Mouse (Mus musculus): ENCODE data around the gene Elane.

Gene Elane

GRCm38 (mm10) chr10:79886054-79886453 is at the start of gene Elane:
Gene Elane, plus strand, starts transcription at chr10:79886247.
- DNase-seq (ENCODE audit: inconsistent ontology term): no peak

DNA sequence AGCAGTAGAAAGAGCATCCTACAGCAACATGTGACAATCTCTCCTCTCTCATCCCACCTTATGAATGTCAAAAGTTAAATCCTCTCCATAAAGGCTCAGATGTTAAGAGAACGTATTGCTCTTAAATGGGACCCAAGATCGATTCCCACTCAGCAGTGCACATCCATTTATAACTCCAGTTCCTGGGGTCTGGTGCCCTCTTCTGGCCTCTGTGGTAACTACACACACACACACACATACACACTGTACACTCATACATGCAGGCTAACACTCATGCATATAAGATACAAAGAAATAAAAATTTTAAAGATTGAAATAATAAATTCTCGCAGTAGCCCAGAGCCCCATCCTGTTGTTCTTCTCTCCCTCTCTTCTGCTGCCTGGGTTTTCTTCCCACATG is 49.1 kb upstream of the Elane start:
- DNase-seq (ENCODE audit: inconsistent ontology term): no peak

DNA sequence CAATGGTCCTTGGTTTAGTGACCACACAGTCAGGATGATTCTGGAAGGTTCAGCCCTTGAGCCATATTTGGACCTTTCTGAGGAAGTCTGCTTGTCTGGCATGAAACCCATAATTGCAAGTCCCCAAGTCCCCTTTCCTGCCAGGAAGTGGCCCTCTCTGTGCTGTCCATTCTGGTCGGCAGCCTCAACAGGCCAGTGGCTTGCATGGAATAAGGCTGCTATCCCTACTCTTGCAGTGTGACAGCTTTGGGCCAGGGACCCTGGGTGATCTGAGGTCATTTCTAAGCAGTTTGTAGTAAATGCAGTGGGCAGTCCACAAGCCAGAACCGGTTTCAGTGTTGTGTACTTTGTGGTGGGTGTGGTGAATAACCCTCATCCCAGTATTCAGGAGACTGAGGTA is 47.9 kb upstream of the Elane start:
- DNase-seq (ENCODE audit: inconsistent ontology term): no peak

- DNase-seq (ENCODE audit: inconsistent ontology term): no peak
These were observed 46.0 kb upstream of the Elane start for GRCm38 (mm10) chr10:79840091-79840490.

- peak; percentile 94 for DNase-seq (ENCODE audit: inconsistent ontology term)
These were observed 45.1 kb upstream of the Elane start for GRCm38 (mm10) chr10:79840644-79841551.

DNA sequence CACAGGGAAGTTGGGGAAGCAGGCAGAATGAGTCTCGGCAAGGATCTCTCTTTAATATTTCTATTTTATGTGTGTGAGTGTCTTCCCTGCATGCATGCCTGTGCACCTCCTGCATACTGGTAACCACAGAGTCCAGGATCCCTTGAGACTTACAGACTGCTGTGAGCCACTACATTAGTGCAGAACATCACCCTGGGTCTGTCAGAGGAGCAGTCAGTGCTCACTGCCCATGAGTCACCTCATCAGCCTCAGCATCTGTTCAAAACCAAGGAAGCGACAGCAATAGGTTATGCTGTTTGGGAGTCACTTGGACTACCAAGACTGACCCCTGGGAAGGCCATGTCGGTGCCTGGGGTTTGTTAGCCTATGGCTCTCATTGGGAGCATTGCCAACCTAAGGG is 43.7 kb upstream of the Elane start:
- DNase-seq (ENCODE audit: inconsistent ontology term): peak; percentile 43

GRCm38 (mm10) chr10:79843476-79843875 is 42.6 kb upstream of the Elane start:
- DNase-seq (ENCODE audit: inconsistent ontology term): no peak

DNA sequence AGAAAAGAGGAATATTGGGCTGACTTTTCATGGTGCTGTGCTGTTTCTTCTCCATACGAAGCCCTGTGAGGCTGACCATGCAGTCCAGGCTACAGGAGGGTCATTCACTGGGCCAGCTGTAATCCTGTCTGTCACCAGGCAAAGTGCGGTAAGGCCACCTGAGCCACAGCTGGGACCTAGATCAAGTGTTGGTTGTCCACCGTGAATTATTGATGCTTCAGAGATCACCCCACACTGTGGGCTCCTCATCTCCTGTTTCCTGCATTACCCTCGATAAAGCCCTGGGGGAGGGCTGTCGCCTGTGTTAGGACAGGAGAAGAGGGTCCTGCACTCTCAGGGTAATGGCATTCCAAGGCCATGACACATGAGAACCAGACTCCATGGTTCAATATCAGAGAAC is 39.5 kb upstream of the Elane start:
- no peak for DNase-seq (ENCODE audit: inconsistent ontology term)

- no peak for DNase-seq (ENCODE audit: inconsistent ontology term)
These were observed 36.0 kb upstream of the Elane start for GRCm38 (mm10) chr10:79849941-79850628.

DNA sequence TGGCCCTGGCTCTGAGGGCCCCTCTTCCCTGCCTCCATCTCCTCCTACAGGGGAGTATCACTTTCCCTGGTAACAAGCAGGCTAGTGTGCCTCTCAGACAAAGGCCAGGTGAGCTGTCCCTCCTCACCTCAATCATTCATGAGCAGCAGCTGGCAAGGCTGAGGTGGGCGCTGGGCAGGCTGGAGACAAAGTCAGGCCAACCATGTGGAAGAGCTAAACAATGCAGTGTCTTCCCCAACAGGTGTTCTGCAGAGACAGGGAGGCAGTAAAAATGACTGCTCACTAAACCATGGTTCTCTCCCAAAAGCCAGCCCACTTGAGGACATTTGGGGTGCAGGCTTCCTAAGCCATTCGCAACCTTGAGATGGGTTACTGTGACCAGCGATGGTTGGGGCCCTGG is 34.4 kb upstream of the Elane start:
- no peak for DNase-seq (ENCODE audit: inconsistent ontology term)

DNA sequence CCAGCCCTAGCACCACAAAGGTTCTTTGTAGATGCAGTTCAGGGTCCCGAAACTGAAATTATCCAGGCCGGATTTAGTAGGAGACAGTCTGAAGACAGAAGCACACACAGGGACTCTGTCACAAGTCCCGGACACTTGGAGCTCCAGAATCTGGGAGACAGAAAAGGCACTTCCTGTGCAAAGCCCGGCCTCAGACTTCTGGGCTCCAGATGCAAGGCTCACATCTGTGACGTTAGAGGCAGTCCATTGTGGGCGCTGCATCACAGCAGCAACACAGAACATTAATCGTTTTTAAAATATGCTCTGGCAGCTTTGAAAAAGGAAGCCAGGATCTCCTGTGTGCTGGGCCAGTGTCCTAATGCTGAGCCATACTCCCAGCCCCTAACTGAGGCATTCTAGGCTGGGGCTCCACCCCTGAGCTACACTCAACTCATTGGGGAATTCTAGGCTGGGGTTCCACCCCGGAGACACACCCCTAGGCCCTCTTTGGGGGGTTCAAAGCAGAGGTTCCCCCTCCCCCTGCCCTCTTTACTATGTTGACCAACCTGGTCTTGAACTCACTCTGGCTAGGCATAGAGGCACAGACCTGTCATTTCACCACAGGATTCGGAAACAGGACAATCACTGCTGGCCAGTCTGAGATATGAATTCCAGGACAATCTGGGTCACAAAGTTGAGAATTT is 33.8 kb upstream of the Elane start:
- DNase-seq (ENCODE audit: inconsistent ontology term): no peak

GRCm38 (mm10) chr10:79852827-79853226 is 33.2 kb upstream of the Elane start:
- no peak for DNase-seq (ENCODE audit: inconsistent ontology term)

DNA sequence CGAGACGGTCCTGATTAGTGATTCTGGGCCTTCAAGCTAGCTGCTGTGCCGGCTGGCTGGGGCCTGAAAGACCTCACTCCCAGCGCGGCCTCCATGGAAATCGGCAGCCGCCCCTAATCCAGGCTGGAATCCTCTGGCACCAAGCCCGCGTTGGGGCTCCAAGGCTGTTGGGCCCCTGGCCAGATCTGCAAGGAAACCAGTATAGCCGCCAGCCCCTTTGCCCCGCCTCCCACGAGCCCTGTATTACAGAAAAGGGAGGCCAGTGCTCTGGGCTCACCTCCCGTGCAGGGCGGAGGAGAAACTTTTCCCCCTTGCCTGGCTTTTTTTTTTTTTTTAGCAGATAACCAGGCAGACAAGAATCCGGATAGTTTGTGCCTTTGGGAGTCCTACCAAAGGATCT is 32.7 kb upstream of the Elane start:
- DNase-seq (ENCODE audit: inconsistent ontology term): peak; percentile 98

GRCm38 (mm10) chr10:79853860-79854795 is 31.9 kb upstream of the Elane start, which contains the start of gene Ptbp1:
Gene Ptbp1, plus strand, starts transcription at chr10:79854427.
- peak; percentile 100 for DNase-seq (ENCODE audit: inconsistent ontology term)

- no peak for DNase-seq (ENCODE audit: inconsistent ontology term)
These were observed 31.1 kb upstream of the Elane start for GRCm38 (mm10) chr10:79854801-79855541.

GRCm38 (mm10) chr10:79855558-79856184 is 30.4 kb upstream of the Elane start:
- DNase-seq (ENCODE audit: inconsistent ontology term): no peak

- DNase-seq (ENCODE audit: inconsistent ontology term): no peak
These were observed 29.8 kb upstream of the Elane start for GRCm38 (mm10) chr10:79856280-79856679.

GRCm38 (mm10) chr10:79856704-79857451 is 29.2 kb upstream of the Elane start:
- DNase-seq (ENCODE audit: inconsistent ontology term): no peak

DNA sequence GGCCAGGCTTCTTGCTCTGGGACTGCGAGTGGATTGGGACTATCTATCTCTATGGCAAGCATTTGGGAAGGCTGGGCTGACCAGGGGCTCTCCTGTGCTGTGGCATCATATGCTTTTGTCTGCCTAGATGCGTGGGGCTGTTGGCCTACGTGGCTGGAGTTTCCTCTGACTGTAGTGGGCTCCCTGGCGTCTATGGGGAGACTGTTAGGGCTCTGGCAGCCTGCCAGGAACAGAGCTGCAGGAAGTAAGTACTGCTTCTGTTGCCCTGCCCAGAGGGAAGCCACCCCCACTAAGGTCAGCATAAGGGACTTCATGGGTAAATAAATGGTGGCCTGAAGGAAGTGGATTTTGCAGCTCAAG is 28.6 kb upstream of the Elane start:
- no peak for DNase-seq (ENCODE audit: inconsistent ontology term)

Data from Muller cell, postnatal 12 days (primary cell).